23 mouse cellular contexts compared by ENCODE assay signal in the genomic region with DNA sequence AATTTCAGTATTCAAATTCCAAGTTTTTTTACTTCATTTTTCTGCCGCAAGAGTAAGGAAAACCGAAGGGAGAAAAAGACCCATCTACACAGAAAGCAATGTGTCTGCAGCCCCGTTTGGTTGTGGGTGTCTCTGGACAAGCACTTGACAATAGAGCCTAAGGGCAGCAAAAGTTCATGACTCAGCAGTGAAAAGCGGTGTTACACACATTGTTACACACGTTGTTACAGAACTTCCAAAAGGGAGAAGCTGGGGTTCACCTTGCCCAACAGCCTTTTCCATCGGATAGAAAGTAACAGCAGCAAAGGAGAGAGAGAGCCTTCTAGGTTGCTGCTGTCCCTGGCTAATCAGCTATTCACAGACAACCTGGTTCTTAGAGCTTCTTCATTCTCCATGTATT.
"Had no signal": no experiment of that assay in that cellular context is flagged by ENCODE, and none has a peak within 500 bp of the region (broad histone marks: within the 10 kb centered on the region; RNA-seq: fewer than 3 reads in every experiment).

No protein-coding gene starts in this region.

- H3K4me3 ChIP-seq: limb, embryonic 12.5 days; limb, embryonic 15.5 days; liver, embryonic 13.5 days; midbrain, embryonic 12.5 days; myocyte; neural tube, embryonic 13.5 days; stomach, embryonic 15.5 days had no signal

- H3K9ac ChIP-seq: limb, embryonic 12.5 days; limb, embryonic 15.5 days; liver, embryonic 13.5 days; midbrain, embryonic 12.5 days; neural tube, embryonic 13.5 days; stomach, embryonic 15.5 days had no signal

- H3K4me2 ChIP-seq: limb, embryonic 12.5 days; limb, embryonic 15.5 days; liver, embryonic 13.5 days; midbrain, embryonic 12.5 days; neural tube, embryonic 13.5 days; stomach, embryonic 15.5 days had no signal

- H3K27me3 ChIP-seq: limb, embryonic 12.5 days; limb, embryonic 15.5 days; liver, embryonic 13.5 days; midbrain, embryonic 12.5 days; neural tube, embryonic 13.5 days; stomach, embryonic 15.5 days had no signal

- H3K9me3 ChIP-seq: liver, embryonic 13.5 days; stomach, embryonic 15.5 days had no signal

- H3K4me1 ChIP-seq: neural tube, embryonic 13.5 days; stomach, embryonic 15.5 days had no signal

- ATAC-seq: midbrain, embryonic 16.5 days had no signal

- DNase-seq: kidney, adult 18-20 months; kidney, adult 9 months; kidney, postnatal 14 days; kidney, postnatal 4 days; layer of hippocampus, adult 9-11 months; left cerebral cortex, postnatal 4 days; liver, embryonic 13.5 days; lung, adult 2 months; lung, postnatal 14 days; lung, postnatal 4 days; right cerebral cortex, postnatal 25 days; spleen, adult 18-20 months; thymus, adult 2 months; thymus, postnatal 14 days; thymus, postnatal 4 days had no signal

- H3K27ac ChIP-seq: left cerebral cortex, adult 2 months; limb, embryonic 12.5 days; limb, embryonic 15.5 days; liver, embryonic 13.5 days; midbrain, embryonic 12.5 days; neural tube, embryonic 13.5 days; stomach, embryonic 15.5 days had no signal

- H3K36me3 ChIP-seq: liver, embryonic 13.5 days; midbrain, embryonic 12.5 days had no signal
